Mouse (Mus musculus) erythroblast, embryonic 14.5 days (primary cell): ENCODE measurements around the gene Syn2. TPM values are rescaled to one million over a fixed set of nuclear protein-coding genes. Genes with fewer than 3 reads are reported as not detected.

ENCODE experiments used
- H3K27me3 ChIP-seq: 2 replicates; pipeline ENCODE4 v1.6.1; 2012; ENCODE audit warnings: inconsistent platforms; ENCODE audit not compliant: control insufficient read depth
- H3K36me3 ChIP-seq: 2 replicates; pipeline ENCODE4 v1.6.1; 2012; ENCODE audit warnings: mild to moderate bottlenecking, inconsistent platforms; ENCODE audit not compliant: control insufficient read depth
- H3K4me1 ChIP-seq: 2 replicates; pipeline ENCODE4 v1.6.1; 2012; ENCODE audit warnings: inconsistent platforms; ENCODE audit not compliant: control insufficient read depth
- H3K4me3 ChIP-seq: replicated peaks from 2 replicates; pipeline ENCODE3; 2012; ENCODE audit warnings: moderate library complexity, mild to moderate bottlenecking, inconsistent platforms
- H3K9me3 ChIP-seq: 2 replicates; pipeline ENCODE4 v1.6.1; 2012; ENCODE audit warnings: low read length, inconsistent platforms, mixed read lengths; ENCODE audit not compliant: control insufficient read depth
- GATA1 ChIP-seq: IDR thresholded peaks from 2 replicates; pipeline ENCODE4 v1.6.1; 2012; ENCODE audit warnings: low read length, inconsistent platforms, mixed read lengths
- TAL1 ChIP-seq: IDR thresholded peaks from 3 replicates; pipeline ENCODE4 v1.6.1; 2012; ENCODE audit warnings: low read length, inconsistent platforms, mixed read lengths
- polyA plus RNA-seq: library from polyadenylated mRNA; stranded (reverse); fragments of >175 nt; gene quantifications from 2 replicates; pipeline ENCODE4 v1.2.3, GENCODE M21; 2012

The Syn2 gene
- polyA plus RNA-seq, 1 experiment: not detected

GRCm38 (mm10) chr6:115255171-115255570 lies 120.5 kb downstream of the Syn2 start:
- Histone ChIP-seq H3K4me1 (no peaks in the 10 kb centered on the region), H3K4me3 (no peak overlapping the region), H3K27me3 (no peaks in the 10 kb centered on the region), H3K36me3 (no peaks in the 10 kb centered on the region), H3K9me3 (no peaks in the 10 kb centered on the region)
- TF ChIP-seq GATA1 (no peak), TAL1 (no peak)

- Histone ChIP-seq H3K36me3 (no peaks in the 10 kb centered on the region), H3K4me1 (no peaks in the 10 kb centered on the region), H3K27me3 (no peaks in the 10 kb centered on the region), H3K9me3 (no peaks in the 10 kb centered on the region), H3K4me3 (no peak overlapping the region)
- TF ChIP-seq GATA1 (no peak), TAL1 (no peak)
These were observed 125.8 kb downstream of the Syn2 start for GRCm38 (mm10) chr6:115260507-115260906.

- Histone ChIP-seq H3K36me3 (no peaks in the 10 kb centered on the region), H3K4me3 (no peak overlapping the region), H3K4me1 (no peaks in the 10 kb centered on the region), H3K27me3 (no peaks in the 10 kb centered on the region), H3K9me3 (no peaks in the 10 kb centered on the region)
- TF ChIP-seq TAL1: no peak
- no peak for TF ChIP-seq GATA1
These were observed 132.1 kb downstream of the Syn2 start for GRCm38 (mm10) chr6:115266791-115267190.

GRCm38 (mm10) chr6:115267916-115268315 lies 133.2 kb downstream of the Syn2 start:
- Histone ChIP-seq H3K4me1 (no peaks in the 10 kb centered on the region), H3K36me3 (no peaks in the 10 kb centered on the region), H3K27me3 (no peaks in the 10 kb centered on the region), H3K9me3 (no peaks in the 10 kb centered on the region), H3K4me3 (no peak overlapping the region)
- no peak for TF ChIP-seq TAL1
- no peak for TF ChIP-seq GATA1

GRCm38 (mm10) chr6:115268551-115269385 lies 134.1 kb downstream of the Syn2 start:
- Histone ChIP-seq H3K27me3 (no peaks in the 10 kb centered on the region), H3K36me3 (no peaks in the 10 kb centered on the region), H3K9me3 (no peaks in the 10 kb centered on the region), H3K4me1 (no peaks in the 10 kb centered on the region), H3K4me3 (no peak overlapping the region)
- TF ChIP-seq TAL1: no peak
- TF ChIP-seq GATA1: no peak

GRCm38 (mm10) chr6:115269561-115269960 lies 134.9 kb downstream of the Syn2 start:
- no peaks in the 10 kb centered on the region for H3K4me1 ChIP-seq
- no peak overlapping the region for H3K4me3 ChIP-seq
- H3K36me3 ChIP-seq: no peaks in the 10 kb centered on the region
- no peaks in the 10 kb centered on the region for H3K9me3 ChIP-seq
- no peaks in the 10 kb centered on the region for H3K27me3 ChIP-seq
- TF ChIP-seq GATA1 (no peak), TAL1 (no peak)

GRCm38 (mm10) chr6:115270085-115270484 lies 135.4 kb downstream of the Syn2 start:
- Histone ChIP-seq H3K4me1 (no peaks in the 10 kb centered on the region), H3K9me3 (no peaks in the 10 kb centered on the region), H3K4me3 (no peak overlapping the region), H3K27me3 (no peaks in the 10 kb centered on the region), H3K36me3 (no peaks in the 10 kb centered on the region)
- TF ChIP-seq TAL1: no peak
- no peak for TF ChIP-seq GATA1

- H3K4me1 ChIP-seq: no peaks in the 10 kb centered on the region
These were observed 136.6 kb downstream of the Syn2 start for GRCm38 (mm10) chr6:115271326-115271725.

GRCm38 (mm10) chr6:115271866-115272271 lies 137.2 kb downstream of the Syn2 start:
- no peaks in the 10 kb centered on the region for H3K9me3 ChIP-seq
- no peak overlapping the region for H3K4me3 ChIP-seq
- TF ChIP-seq TAL1: no peak
- TF ChIP-seq GATA1: no peak
- H3K4me1 ChIP-seq: no peaks in the 10 kb centered on the region
- H3K36me3 ChIP-seq: no peaks in the 10 kb centered on the region
- H3K27me3 ChIP-seq: no peaks in the 10 kb centered on the region

More at GRCm38 (mm10) chr6:115271326-115271725, 136.6 kb downstream of the Syn2 start:
- no peak overlapping the region for H3K4me3 ChIP-seq
- H3K9me3 ChIP-seq: no peaks in the 10 kb centered on the region
- TF ChIP-seq GATA1: no peak
- TF ChIP-seq TAL1: no peak
- no peaks in the 10 kb centered on the region for H3K27me3 ChIP-seq
- no peaks in the 10 kb centered on the region for H3K36me3 ChIP-seq

- no peaks in the 10 kb centered on the region for H3K4me1 ChIP-seq
- H3K36me3 ChIP-seq: no peaks in the 10 kb centered on the region
- no peaks in the 10 kb centered on the region for H3K9me3 ChIP-seq
- no peaks in the 10 kb centered on the region for H3K27me3 ChIP-seq
- TF ChIP-seq GATA1 (no peak), TAL1 (no peak)
- no peak overlapping the region for H3K4me3 ChIP-seq
These were observed 138.6 kb downstream of the Syn2 start for GRCm38 (mm10) chr6:115273346-115273745.
